Mouse (Mus musculus) lung, postnatal 4 days (tissue): ENCODE results near the gene Abca14.
"Not testable (repeated sequence)": the region's sequence is repeated elsewhere in the genome, so short reads cannot be mapped to it uniquely, and the experiment has no call there.

Experiments
- DNase-seq, 2 experiments: peaks; one replicate each; pipeline ENCODE4 v3.0.0; 2021

The Abca14 gene

DNA sequence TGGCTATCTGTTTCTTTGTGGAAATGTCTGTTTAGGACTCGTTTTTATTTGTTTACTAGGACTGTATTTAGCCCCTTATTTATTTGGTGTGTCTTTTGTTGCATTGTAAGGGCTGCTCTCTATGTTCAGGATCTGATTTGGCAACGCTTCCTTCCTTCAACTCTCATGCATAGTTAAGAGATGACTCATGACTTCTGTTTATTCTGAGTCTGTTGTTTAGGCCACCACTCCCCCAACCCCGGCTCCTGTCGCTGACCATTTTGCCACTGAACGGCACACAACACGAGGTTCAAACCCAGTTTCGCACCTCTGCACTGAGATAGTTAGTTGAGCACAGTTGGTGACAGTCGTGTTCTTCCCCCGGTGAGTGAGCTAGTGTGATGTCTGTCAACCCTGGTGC is 2.2 kb downstream of the Abca14 start:
- peak; percentile 38 to 40 for DNase-seq

DNA sequence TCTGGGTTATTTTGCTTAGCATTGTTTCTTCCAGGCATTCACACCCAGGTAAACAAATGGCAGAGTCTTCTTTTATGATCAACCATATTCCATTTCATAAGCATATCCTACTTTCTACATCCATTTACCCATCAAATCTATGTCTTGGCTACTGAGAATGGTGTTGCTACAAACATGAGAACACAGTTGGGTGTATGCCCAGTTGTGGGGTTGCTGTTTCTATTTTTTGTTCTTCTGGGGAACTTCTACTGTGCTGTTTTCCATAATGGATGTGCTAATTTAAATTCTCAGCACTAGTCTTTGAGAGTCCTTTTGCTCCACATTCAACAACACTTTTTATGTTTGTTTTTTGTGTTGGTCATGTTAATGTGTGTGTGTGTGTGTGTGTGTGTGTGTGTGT is 24.8 kb downstream of the Abca14 start:
- no peak for DNase-seq

DNA sequence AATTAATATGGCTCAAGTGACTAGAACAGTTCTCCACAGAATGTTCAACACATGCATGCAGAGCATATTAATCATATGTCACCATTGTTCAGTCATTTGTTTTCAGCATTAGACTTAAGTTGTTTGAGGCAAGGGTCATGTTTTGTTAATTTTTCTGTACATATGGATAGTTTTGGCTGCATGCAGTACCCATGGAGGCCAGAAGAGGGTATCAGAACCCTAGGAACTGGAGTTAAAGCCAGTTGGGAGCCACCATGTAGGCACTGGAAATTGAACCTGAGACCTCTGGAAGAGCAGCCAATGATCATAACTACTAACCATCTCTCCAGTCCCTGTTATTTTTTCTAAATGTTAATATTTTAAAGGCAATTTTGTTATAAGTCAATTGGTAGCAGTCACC is 37.3 kb downstream of the Abca14 start:
- no peak for DNase-seq

DNA sequence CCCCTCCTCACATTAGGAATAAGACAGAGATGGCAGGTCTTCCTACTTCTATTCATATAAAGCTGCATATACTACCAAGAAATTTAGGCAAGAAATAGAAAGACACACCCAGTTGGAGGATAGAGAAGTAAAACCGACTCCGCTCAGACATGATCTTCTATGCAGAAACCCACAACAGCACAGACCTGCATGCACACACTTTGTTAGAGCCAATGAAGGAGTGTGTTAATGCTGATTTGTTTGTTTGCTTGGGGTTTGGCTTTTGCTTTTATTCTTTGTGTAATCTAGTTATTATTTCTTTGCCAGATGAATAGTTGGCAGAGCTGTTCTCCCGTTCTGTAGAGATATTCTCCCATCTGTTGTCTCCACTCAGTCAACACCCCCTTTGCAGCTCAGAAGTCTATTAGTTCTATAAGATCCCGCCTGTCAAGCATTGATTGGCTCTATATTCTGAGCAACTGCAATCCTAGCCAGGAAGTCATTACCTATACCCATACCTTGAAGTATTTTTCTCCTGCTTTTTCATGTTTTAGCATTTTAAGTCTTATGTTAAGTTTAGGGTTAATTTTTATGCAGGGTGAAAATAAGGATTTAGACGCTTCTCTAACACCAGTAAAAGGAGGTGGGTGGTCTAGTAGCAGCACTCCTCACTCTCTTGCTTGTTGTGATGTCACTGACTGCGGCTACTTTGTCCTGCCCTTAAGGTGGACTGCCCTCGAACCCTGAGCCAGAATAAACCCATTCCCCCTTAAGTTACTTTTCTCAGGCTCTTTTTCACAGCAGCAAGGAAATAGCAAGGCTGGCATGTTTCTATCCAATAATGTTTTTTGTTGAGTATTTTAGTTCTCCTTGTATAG is 67.6 kb downstream of the Abca14 start:
- no peak for DNase-seq

DNA sequence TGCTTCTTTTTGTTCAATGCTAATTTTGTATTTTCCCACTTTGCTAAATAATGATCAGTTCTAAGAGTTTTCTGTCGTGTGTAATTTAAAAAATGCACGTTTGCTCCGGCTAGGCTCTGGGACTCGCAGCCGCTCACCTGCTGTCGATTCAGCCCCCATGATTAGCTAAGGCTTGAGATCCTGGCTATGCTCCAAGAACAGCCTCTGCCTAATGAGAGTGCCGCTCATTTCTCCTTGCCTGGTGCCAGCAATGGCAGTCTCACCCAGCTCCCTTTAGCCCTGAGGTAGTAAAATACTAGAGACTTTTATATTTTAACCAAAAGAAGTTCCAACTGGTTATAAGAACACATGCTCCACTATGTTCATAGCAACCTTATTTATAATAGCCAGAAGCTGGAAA is 68.3 kb downstream of the Abca14 start:
- DNase-seq = no peak

DNA sequence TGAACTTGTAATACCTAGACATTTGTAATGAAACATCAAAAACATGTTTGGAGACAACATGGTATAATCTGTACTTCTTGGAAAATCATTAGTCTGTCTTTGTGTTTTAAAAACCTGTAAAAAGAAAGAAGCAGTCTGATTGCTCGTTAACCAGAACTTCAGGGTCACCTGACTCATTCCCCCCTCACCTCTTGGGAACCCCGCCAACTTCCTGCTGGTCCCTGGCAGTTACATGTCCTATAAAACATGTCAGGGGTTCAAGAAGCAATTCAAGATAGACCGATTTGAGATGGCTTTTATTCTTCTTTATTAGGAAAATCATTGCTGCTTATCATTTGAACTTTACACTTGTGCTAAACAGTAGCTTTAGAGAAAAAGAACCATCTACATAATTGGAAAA is 81.5 kb downstream of the Abca14 start:
- no peak for DNase-seq

DNA sequence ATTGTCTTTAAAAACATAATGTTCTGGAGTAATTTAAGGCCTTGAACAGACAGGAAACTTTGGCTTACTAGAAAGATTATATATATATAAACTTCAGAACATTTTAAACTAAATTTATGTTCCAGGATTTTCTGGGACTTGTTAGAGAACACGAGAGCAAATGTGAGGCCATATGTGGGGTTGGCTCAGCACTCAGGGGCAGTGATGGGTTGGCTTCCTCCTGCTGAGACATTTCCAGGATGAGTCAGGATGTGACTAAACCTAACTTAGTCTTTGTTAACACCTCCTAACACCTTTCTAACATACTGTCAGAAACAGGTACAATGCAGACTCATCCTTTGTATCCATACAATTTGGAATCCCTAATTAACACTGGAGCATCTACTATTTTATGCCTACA is 112.3 kb downstream of the Abca14 start:
- DNase-seq = no peak

DNA sequence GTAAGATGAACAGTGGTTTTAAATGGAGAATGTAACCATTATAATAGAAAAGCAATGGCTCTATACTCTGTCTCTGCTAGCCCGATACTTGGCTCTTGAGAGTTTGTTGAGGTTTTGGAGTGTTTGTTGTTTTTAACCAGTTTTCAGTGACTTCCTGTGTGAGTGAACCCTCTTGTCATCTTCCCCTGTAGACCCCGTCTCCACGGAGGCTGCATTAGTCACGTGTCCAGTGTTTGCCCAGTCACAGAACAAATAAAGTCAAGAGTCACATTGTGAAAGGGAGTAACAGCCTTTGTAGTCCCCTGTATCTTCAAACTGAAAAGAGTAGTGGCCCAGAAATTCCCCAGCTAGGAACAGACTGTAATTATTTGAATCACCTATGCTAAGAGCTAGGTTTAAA is 119.2 kb downstream of the Abca14 start:
- peak in 1 of 2 experiments; percentile 40 for DNase-seq

DNA sequence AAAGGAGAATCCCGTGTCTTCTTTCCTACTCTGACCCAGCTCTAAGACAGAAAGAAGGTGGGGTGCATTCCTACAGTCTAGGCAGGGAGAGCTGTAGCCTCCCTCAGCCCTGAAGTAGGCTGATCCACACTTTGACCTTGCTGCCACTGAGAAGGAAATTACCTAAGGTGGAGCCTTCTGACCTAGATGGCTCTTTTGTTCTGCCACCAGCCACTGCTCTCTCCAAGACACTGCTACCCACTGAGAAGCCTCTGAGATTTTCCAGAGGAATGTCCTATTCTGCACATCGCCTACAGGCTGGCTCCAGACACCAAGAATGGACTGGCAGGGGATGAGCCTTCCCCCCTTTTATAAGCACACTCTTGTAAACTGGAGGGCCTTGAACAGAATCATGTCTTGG is 122.2 kb downstream of the Abca14 start:
- DNase-seq = not testable (repeated sequence)

DNA sequence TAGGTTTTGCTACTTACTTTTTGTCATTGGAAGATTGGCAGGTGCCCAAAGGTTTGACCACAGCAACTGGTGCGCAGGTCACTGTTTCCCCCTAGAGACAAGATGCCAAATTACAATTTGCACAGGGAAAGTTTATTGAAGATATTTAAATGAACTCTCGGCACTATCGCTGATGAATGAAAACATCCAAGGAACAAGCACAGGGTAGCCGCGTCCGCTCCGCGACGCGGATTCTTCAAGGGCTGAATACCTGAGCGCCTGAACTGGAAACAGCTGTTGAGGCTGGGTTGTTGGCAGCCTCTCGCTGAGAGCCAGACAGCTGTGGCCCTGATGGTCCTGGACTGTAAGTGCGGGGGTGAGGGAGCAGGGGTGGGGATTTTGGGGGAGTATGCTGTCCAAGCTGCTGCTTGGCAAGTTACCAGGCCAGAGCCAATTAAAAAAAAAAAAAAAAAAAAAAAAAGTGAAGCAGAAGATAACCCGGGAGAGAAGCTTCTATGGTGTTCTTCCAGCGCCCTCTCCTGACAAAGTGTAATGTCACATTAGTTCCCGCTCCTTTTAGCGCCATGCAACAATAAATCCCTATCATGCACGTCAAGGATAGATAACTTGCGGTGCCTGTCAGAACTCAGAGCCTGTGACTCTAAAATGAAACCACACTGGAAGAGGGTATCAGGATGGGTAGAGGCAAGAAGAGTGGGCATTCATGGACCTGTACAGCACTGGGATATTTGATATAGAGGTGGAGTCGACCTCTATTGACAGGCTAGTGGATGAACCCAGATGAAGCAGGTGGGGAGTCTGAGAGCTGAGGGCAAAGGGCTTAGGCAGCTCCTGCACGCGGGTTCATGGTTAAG is 123.7 kb downstream of the Abca14 start:
- peak; percentile 23 to 27 for DNase-seq

DNA sequence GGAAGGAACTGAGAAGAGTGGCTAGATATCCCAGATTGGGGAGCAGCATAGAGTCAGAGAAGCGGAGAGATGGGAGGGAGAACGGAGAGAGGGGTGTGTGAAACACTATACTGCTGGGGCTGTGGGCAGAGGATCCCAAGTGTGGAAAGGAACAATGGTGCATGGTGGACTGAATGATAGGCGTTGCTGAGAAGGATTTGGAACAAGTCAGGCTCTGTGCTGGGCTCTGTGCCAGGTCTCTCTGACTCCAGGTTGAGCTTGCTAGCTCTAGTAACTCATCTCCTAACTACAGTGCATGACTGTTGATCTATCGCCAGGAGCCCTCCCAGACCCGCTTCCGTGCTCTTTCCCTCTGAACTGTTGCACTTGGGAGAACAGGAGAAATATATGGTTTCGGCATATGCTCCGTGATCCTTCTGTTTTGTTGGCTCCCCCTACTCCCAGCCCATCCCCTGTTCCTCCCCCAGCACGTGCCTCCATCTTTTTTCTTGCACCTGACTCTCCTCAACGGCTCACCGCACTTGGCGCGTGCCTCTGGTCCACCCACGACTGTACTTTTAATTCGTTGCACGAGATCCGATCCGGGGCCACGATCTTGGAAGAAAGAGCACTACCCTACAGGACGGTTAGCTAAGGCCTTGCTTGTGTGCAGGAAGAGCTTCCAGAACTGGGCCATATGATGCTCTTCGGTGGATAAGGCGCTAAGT is 124.5 kb downstream of the Abca14 start, which contains the start of gene Abca15:
Gene Abca15, plus strand, starts transcription at position 584 of the 707 bp plus-strand sequence.
- DNase-seq = no peak

DNA sequence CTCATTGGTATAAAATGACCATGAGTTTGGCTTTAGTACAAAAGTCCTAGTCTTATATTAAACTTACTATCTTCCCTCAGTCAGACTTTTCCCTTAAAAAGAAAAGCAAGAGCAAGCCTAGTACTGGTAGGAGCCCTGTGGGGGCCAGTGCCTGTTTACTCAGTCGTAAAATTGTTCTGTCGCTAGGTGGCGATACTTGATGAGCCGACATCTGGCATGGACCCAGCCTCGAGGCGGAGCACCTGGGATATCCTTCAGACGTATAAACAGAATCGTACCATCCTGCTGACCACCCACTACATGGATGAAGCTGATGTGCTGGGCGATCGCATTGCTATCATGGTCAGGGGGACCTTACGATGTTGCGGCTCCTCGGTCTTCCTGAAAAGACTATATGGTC is 157.4 kb downstream of the Abca14 start:
- DNase-seq = no peak
